Mouse (Mus musculus) mesoderm, embryonic 11.5 days (tissue): Measurements from ENCODE around the gene Nupl1.

Experiments used
- DNase-seq: peaks from one replicate; pipeline ENCODE4 v3.0.0-alpha.2; 2012; ENCODE audit warnings: low read depth, low spot score

Nupl1 gene

GRCm38 (mm10) chr14:60152373-60152772 lies 98.9 kb downstream of the Nupl1 start:
- no peak for DNase-seq

- no peak for DNase-seq
Observed at GRCm38 (mm10) chr14:60148893-60149292, 102.3 kb downstream of the Nupl1 start.

- DNase-seq, result no peak
Observed at GRCm38 (mm10) chr14:60143234-60143633, 108.0 kb downstream of the Nupl1 start.

GRCm38 (mm10) chr14:60138339-60138738 lies 112.9 kb downstream of the Nupl1 start:
- DNase-seq, result no peak

- no peak for DNase-seq
Observed at GRCm38 (mm10) chr14:60137812-60138211, 113.4 kb downstream of the Nupl1 start.

GRCm38 (mm10) chr14:60135801-60136200 lies 115.4 kb downstream of the Nupl1 start:
- DNase-seq, result no peak

- DNase-seq, result no peak
Observed at GRCm38 (mm10) chr14:60134720-60135119, 116.5 kb downstream of the Nupl1 start.
